Mouse (Mus musculus) kidney, adult 18-20 months (tissue): Measurements from ENCODE around the gene Gm3676.
"Not testable (repeated sequence)": the region's sequence is repeated elsewhere in the genome, so short reads cannot be mapped to it uniquely, and the experiment has no call there.

Source experiments
- DNase-seq: peaks from one replicate; pipeline ENCODE4 v3.0.0; 2021

Gene Gm3676

GRCm38 (mm10) chr14:41646387-41646786, at the start of gene Gm3676:
Gene Gm3676 (minus strand): TSS chr14:41646487.
- not testable (repeated sequence) for DNase-seq

- DNase-seq: not testable (repeated sequence)
These were observed 1.9 kb upstream of the Gm3676 start for GRCm38 (mm10) chr14:41648176-41648575.

GRCm38 (mm10) chr14:41630144-41630543, 16.1 kb downstream of the Gm3676 start:
- not testable (repeated sequence) for DNase-seq

GRCm38 (mm10) chr14:41624512-41624911, 21.8 kb downstream of the Gm3676 start, which contains the start of gene Gm3072:
Gene Gm3072 (minus strand): TSS chr14:41624612.
- not testable (repeated sequence) for DNase-seq

GRCm38 (mm10) chr14:41622535-41622934, 23.8 kb downstream of the Gm3676 start:
- not testable (repeated sequence) for DNase-seq

- DNase-seq: not testable (repeated sequence)
These were observed 35.6 kb downstream of the Gm3676 start for GRCm38 (mm10) chr14:41610690-41611089.

GRCm38 (mm10) chr14:41600935-41601334, 45.4 kb downstream of the Gm3676 start:
- DNase-seq: not testable (repeated sequence)
